Mouse (Mus musculus) adrenal gland, postnatal 4 days (tissue): Measurements from ENCODE around the gene Nrsn2. TPM values are rescaled to one million over a fixed set of nuclear protein-coding genes. Genes with fewer than 3 reads are reported as not detected.

Experiments
- DNase-seq, 2 experiments: peaks; one replicate each; pipeline ENCODE4 v3.0.0; 2021 to 2022; ENCODE audit warnings: low spot score in 2 of 2, mixed read lengths in 2 of 2
- total RNA-seq, 2 experiments: library from RNA; stranded (reverse); gene quantifications; 2 replicates each; pipeline ENCODE4 v1.2.3; 2021

Nrsn2 gene
- total RNA-seq, 2 experiments from 2014 or later = 4.4 to 4.5 TPM

DNA sequence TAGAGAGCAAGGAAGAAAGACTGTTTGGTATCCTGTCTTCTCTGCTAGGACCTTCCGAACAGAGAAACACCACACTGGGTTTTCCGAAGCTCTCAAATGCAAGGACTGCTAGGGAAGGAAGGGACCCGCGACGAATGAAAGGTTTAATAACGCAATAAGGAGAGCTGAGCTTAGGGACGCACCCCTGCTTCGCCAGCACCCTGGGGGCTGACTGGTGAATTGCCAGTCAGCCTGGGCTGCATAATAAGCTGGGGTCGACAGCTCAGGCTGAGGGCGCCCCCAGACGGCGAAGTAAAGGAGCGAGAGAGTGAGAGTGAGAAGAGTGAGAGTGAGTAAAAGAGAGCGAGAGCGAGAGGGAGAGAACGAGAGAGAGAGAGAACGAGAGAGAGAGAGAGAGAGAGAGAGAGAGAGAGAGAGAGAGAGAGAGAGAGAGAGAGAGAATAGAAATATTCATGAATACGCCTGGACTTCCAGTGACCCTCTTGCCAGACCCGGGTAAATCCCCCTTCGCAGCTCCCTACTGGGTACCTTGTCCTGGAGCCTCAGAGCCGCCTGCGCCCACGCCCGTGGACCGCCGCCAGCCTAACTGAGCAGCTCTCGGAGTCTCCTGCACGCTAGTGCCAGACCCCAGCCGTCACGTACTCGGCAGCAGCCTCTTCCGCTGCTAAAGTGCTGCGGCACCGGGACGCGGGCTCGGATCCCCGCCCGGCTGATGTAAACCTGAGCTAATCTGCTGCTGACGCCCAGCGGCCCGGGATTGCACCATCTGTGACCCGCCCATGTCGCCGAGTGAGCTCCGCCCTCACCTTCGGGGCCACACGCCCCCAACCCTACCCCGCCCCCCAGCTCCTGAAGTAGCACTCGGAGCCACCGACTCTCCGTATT, 32.9 kb downstream of the Nrsn2 start, which contains the start of gene Trib3:
TSS of gene Trib3 (minus strand) at position 704 of the 885 bp plus-strand sequence.
- peak; percentile 51 to 64 for DNase-seq

DNA sequence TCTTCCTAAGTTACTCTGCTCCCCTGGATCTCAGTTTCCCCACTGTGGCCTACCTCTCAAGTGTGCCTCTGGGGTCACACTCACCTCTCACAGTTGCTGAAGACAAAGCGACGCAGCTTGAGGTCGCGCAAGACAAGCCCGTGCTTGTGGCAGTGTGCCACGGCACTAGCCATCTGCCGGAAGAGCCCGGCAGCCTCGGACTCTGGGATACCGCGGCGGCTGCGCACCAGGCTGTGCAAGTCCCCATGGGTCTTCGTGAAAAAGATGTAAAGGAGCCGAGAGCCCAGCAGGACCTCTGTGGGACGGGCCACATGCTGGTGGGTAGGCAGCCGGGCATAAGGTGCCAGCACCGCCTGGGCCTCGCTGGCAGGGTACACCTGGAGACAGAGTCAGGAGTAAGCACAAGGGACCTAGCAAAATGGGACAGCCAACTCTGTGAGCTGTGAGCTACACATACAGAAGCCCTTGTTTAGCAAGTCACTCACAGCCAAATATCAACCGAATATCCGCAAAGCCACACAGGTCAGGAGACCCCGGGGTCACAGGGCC, 36.7 kb downstream of the Nrsn2 start:
- no peak for DNase-seq

DNA sequence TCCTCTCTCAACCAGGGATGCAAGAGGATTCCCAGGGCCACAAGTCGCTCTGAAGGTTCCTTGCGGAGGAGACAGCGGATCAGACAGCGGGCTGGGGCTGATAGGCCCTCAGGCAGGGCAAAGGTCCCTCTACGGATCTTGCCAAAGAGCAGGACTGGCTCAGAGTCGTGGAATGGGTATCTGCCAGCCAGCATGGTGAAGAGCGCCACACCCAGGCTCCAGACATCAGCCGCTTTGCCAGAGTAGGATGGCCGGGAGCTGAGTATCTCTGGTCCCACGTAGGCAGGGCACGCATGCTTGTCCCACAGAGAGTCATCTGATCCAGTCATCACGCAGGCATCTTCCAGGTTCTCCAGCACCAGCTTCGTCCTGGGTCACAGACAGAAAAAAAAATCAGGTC, 38.1 kb downstream of the Nrsn2 start:
- no peak for DNase-seq

DNA sequence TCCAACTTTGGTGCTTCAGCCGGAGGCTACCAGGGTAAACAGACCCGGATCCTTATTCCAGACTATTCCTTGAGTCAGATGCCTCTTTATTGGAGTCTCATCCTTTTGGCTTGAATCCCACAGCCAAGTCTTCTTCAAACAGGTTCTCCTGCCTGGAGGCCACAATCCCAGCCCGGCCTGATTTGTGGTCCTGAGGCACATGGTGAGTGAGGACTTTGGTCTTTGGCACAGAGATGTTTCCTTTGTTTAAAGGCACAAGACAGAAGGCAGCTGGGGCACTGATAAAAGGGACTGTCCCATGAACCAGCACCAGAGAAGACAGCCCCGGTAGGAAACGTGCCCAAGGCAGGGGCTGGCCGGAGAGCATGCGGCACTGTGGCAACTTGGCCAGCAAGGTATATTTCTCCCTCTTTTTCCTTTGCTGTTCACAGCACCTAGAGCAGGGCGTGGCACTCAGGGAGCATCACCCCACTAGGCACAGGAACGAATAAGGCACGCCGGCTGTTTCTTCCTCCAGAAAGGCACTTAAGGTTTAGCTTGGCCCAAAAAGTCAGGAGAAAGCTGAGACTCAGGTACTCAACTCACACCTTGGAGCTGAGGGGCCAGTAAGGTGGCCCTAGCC, 38.7 kb downstream of the Nrsn2 start:
- DNase-seq = no peak

DNA sequence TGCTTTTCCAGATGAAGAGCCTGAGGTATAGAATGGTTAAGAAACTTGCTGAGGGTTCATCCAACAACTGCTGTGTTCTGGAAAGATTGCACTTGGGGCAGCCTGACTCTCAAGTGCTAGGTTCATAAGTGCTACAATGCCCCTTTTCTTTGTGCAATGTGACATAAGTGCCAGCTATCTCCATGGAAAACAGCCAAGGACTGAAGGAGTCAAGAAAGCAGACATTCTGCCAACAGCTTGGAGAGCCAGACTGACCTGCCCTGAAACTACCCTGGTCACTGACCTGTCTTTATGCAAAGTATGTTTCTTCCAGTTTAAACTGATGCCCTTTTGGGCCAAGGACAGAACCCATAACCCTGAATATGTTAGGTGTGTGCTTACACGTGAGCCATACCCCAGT, 39.6 kb downstream of the Nrsn2 start:
- DNase-seq = no peak

DNA sequence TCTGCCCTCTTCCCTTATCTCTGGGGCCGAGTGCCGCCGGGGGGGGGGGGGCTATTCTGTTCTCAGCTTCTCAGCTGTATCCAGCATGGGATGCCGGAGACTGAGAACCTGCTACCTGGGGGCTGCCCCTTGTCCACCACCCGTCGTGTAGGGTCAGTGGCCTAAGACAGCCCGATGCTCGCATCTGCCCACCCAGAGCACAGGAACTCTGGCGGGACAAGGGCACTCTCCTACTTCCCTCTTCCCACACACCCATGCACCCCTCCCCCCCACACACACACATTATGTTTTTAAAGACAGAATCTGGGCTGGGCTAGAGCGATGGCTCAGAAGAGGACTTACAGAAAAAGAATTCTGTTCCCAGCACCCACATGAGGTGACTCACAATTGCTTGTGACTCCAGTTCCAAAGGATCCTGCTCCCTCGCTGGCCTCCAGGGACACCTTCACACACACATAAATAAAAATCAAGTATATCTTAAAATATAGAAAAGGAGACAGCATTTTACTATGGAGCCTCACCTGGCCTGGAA, 41.1 kb downstream of the Nrsn2 start:
- no peak for DNase-seq

DNA sequence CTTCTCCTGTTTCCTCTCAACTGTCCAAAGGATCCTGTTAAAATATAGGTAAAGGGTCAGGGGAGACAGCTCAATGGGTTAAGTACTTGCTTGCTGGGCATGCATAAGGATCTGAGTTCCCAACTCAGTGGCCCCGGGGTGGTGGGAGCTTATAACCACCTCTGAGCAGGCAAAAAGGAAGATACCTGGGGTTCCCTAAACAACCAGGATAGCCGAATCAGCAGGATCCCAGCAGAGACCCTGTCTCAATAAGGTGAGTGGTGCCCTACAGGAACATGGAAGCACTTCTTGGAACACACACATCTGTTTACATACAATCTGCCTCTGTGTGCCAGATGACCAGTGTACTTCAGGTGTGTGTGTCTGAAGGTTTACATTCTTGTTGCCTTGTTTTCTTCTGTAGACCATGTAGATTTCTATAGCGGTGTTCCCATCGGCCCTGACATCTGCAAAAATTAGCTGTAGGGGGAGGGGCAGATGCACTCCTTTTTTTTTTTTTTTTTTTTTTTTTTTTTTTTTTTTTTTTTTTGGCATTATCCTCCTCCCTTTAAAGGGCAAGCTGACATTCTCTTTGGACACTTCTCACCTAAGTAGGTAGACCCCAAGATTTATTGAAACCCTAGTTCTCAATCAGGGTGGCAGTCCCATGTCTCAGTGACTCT, 43.0 kb downstream of the Nrsn2 start:
- DNase-seq = no peak

DNA sequence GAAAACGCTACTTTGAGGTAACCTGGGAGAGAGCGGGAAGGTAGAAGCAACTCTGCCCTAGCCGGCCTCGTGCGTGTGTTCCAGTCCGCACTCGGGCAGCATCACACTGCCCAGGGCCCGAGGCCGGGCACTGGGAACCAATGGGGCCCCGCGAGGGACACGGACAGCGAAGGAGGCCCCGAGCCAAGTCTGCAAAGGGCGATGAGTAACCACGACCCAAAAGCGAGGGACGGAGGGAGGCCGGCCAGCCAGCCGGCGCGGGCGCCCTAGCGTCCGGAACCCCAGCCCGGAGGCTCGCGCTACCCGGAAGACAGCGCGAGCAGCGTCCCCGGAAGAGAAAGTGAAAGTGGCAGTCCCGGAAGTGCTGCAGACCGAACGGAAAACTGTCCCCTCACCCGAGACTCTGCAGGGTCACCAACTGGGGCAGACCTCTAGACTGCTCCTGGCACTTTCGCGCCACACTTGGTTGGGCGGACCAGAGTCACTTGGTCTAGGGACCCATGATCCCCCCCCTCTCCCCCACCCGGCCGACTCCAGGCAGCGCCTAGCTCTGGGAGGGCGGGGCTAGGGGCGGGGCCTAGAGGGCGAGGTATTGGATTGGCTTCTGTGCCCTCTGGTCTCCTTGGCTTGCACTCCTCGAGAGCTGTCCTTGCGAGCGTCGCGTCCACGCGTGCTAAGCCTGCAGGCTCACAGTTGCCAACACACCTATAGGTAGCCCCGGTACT, 44.2 kb downstream of the Nrsn2 start, which contains the start of gene Rbck1:
TSS of gene Rbck1 (minus strand) at position 553 of the 725 bp plus-strand sequence.
- DNase-seq = peak; percentile 69 to 82

DNA sequence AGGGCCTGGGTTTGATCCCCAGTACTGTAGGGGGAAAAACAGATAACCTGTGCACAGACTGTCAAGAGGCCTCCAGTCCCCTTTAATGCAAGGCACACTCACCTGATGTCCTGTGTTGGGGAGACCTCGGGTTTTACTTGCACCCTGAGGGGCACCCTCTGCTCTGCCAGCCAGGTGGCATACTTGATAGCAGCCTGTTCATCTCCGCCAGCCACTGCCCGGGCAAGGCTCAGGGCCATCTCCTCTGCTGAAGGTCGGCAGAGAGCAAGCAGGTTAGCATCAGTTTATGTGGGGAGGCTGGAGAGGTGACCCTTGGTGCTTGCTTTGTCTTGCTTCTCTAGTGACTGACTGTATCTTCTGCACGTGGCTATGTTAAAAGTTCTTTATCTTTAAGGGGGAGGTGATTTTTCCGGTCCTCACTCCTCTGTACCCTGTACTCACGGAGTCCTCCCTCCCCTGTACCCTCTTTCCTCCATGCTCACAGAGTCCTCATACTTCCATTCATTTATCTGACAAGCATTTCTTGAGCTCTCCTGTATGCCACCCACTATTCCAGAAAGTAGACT, 45.5 kb downstream of the Nrsn2 start:
- no peak for DNase-seq

DNA sequence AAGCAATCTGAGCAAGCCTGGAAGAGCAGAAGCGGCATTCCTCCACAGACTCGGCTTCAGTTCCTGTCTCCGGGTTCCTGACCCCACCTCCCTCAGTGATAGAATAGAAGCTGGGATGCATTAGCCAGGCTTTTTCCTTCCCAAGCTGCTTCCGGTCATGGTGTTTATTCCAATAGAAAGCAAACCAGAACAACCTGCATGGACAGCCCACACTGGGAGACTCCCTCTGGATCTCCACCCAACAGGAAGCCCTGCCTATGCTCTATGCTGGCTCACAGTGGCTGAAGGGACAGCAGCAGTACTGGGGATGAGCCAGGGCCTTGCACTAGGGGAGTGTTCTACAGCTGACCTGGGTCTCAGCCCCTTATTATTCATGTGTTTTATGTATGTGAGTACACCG, 48.5 kb downstream of the Nrsn2 start:
- no peak for DNase-seq

DNA sequence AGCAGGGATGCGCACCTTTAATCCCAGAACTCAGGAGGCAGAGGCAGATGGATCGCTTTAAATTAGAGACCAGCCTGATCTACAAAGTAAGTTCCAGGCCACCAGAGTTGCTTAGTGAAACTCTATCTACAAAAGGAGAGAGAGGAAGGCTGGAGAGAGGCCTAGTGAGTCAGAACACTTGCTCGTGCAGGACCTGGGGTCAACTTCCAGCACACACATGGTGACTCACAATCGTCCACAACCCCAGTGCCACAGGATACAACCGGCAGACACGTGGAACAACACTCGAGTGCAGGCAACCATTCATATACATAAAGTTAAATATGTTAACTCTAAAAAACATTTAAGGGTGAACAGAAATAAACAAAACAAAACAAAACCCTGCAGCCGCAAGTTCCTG, 49.8 kb downstream of the Nrsn2 start:
- DNase-seq = no peak

DNA sequence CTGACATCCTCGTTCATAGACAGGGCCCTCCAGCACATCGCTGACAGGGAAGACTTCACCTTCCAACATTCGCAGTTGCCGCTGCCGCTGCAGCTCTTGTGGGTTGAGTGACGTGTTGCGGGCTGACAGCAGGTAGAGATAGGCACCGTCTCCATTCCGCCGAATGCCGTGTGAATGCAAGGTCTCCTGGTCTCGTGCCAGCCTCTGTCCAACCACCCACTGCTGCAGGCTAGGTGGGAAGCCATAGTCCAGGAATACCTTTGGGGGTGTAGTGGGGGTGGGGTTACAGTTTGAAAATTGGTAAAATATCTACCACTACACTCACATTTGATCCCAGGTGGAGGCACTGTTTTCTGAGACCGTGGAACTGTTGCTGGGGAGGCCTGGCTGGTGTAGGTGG, 50.3 kb downstream of the Nrsn2 start:
- DNase-seq = no peak

DNA sequence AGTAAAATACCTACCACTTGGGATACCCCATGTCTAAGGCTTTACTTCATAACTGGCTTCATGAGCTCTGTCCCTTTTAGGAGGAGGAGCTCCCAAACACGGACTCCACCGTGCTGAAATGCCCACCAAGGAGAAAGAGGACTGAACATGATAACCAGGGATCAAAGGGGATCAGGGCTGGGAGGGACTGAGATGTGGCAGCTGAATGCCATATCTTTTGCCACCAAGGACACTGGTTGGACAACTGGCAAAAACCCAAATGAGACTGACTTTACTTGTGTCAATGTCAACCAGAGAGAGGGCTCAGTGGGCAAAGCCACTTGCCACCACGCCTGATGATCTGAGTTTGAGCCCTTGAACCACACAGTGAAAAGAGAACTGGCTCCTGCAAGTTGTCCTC, 51.6 kb downstream of the Nrsn2 start:
- no peak for DNase-seq

DNA sequence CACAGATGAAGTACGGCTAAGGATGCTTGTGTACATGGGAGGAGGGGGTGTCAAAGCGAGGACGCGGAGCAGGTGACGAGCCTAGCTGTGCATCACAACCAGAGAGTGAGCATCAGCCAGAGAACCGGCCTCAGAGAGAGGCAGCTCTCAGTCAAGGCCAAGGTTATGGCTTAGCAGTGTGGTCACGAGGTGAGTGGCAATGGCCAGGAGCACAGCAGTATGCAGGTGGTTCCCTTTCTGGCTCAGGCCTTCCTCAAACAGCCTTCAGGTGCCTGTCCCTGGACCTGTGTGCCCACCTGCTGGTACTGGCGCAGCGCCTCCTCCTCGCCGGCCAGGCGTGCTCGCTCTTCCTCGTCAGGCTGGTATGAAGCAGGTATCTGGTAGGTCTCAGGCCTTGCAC, 52.5 kb downstream of the Nrsn2 start:
- DNase-seq = no peak

DNA sequence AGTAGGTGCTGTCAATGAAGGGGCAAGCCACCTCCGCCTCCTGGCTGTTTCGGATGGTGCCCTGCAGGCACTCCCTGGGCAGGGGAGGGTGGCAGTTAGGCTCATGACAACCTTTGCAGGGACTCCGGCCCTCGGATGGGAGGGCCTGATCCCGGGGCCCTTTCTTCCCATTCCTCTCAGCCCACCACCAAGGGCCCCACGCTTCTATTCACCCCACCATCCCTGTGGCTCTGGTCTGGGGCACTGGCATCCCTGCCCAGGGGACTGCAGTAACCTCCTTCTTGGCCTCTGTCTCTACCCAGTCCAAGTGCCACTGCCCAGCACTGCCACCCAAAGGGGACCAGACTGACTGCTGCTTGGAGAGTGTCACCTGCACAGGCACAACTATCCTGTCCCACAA, 54.2 kb downstream of the Nrsn2 start:
- DNase-seq = no peak

DNA sequence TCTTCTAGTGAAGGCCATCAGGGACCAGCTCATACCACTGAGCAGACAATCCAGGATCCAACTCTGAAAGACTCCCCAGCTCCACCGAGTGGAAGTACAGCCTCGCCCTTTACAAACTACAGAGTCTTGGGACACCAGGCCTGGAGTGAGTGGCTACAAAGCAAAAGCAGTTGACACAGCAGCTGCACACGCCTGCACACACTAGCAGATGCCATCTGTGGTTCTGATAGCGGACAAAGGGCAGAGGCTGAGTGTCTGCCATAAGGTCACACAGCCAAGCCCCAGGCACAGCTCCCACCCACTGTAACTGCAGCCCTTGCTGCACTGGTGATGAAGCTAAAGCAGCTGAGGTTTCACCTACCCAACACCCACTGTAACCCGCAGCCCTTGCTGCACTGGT, 54.9 kb downstream of the Nrsn2 start:
- DNase-seq = no peak
